Mouse (Mus musculus) cerebellum, postnatal 14 days (tissue): ENCODE data around the gene Pgr.

Experiments
- DNase-seq, 2 experiments: peaks; one replicate each; pipeline ENCODE4 v3.0.0; 2021; ENCODE audit warnings: mixed read lengths in 2 of 2

Gene Pgr

DNA sequence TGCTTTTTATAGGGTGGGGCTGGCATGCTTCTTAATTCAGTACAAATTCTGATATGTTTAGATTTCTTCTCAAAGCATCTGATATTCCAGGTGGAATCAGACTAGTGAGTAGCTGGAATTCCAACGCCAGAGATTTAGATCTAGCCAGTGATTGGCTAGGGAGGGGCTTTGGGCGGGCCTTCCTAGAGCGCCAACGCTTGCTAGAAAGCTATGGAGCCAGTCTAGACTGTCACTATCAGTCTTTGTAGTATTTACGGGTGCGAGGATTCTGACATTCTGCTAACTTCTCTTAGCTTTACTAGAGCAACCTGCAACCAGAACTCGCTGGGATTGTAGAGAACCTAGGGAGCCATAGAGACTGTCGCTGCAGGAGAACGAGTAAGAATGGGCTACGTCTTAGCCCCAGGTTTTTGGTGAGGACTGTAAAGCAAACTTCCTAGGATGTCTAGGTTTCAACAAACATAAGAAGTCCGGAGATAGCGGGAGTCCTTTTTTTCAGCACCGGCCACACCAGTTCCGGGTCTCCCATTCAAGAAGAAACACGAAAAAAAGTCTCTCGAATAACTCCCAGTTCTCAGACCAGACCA is at the start of gene Pgr:
Gene Pgr, plus strand, starts transcription at position 218 of the 587 bp plus-strand sequence.
- peak; percentile 58 to 66 for DNase-seq

- DNase-seq, result no peak
Observed at GRCm38 (mm10) chr9:8857455-8857854, 42.2 kb upstream of the Pgr start.

DNA sequence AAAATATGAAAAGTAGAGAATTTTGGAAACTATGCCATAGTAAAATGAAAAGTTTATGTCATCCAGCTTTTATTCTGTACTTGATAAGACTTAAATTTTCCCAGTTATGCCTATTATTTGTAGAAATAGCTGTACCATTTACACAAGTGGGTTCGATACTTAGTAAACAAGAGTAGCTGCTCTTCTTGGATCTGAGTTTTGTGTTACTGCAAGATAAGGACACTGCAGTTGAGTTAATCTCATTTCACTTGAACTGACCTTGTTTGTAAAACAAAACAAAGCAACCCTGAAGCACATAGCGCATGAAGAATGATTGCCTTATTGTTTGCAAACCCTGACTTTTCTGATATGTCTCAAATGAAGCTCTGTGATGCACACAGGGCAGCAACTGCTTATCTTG is 31.1 kb upstream of the Pgr start:
- no peak for DNase-seq

- no peak for DNase-seq
Observed at GRCm38 (mm10) chr9:8895205-8895604, 4.4 kb upstream of the Pgr start.

DNA sequence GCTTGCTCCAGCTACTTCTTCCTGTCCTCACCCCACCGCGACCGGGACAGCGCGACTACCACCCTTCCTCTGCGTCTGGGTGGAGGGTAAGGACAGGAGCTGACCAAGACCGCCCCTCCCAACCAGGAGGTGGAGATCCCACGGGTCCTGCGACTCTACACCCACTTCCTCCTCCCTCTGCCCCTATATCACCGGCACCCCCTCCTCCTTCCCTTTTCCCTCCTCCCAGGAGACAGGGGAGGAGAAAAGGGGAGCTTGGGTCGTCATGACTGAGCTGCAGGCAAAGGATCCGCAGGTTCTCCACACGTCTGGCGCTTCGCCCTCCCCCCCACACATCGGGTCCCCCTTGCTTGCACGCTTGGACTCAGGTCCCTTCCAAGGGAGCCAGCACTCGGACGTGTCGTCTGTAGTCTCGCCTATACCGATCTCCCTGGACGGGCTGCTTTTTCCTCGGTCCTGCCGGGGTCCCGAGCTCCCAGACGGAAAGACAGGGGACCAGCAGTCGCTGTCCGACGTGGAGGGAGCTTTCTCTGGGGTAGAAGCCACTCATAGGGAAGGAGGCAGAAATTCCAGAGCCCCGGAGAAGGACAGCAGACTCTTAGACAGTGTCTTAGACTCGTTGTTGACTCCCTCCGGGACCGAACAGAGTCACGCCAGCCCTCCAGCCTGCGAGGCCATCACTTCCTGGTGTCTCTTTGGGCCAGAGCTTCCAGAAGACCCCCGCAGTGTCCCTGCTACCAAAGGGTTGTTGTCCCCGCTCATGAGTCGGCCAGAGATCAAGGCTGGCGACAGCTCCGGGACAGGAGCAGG is 775 bp downstream of the Pgr start:
- peak; percentile 32 to 46 for DNase-seq

- DNase-seq, result peak in 1 of 2 experiments; percentile 48
Observed at GRCm38 (mm10) chr9:8901013-8901646, 1.5 kb downstream of the Pgr start.

- DNase-seq, result peak; percentile 72 to 76
Observed at GRCm38 (mm10) chr9:8901647-8902131, 2.1 kb downstream of the Pgr start.

- DNase-seq, result peak in 1 of 2 experiments; percentile 23
Observed at GRCm38 (mm10) chr9:8902277-8902676, 2.6 kb downstream of the Pgr start.

- DNase-seq, result no peak
Observed at GRCm38 (mm10) chr9:8927561-8927960, 27.9 kb downstream of the Pgr start.

DNA sequence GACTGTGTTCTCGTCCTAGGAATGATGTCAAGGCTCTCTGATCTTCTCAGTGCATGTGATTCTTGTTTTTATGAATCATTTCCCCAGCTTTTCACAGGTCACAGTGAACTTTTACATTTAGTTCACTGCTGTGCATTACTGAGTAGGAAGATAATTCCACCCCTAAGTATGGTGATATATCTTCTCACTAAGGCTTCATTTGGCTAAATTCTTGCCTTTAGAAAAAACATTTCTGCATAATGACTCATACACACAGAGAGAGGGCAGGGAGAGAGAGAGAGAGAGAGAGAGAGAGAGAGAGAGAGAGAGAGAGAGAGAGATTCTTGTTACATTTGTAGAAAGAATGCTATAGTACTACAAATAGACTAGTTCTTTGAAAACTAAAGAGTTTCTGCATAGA is 38.1 kb downstream of the Pgr start:
- DNase-seq, result no peak

- no peak for DNase-seq
Observed at GRCm38 (mm10) chr9:8953306-8953705, 53.7 kb downstream of the Pgr start.

GRCm38 (mm10) chr9:8964512-8965133 is 65.0 kb downstream of the Pgr start:
- peak; percentile 69 to 72 for DNase-seq

GRCm38 (mm10) chr9:8970240-8970639 is 70.6 kb downstream of the Pgr start:
- peak; percentile 5 to 12 for DNase-seq

DNA sequence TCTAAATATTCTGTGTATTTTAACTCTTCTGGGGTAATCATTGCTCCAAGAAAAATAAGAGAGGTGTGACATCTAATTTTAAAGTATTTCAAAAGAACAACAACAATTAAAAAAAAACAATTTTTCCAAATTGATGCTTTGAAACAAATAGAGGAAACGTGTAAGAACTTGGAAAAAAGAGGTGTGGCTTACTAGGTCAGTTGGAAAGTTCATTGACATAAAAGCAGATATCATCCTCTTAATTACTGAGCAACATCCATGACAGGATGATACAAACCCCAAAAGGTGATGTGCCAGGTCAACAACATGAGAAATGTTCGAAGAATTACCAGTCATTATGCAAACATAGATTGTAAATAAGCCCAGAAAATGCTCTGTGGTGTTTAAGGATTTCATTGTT is 71.9 kb downstream of the Pgr start, which contains the start of gene Gm16485:
Gene Gm16485, plus strand, starts transcription at position 301 of the 400 bp plus-strand sequence.
- DNase-seq, result no peak

GRCm38 (mm10) chr9:8977775-8978174 is 78.1 kb downstream of the Pgr start:
- peak in 1 of 2 experiments; percentile 10 for DNase-seq

- no peak for DNase-seq
Observed at GRCm38 (mm10) chr9:8982315-8982714, 82.7 kb downstream of the Pgr start.

DNA sequence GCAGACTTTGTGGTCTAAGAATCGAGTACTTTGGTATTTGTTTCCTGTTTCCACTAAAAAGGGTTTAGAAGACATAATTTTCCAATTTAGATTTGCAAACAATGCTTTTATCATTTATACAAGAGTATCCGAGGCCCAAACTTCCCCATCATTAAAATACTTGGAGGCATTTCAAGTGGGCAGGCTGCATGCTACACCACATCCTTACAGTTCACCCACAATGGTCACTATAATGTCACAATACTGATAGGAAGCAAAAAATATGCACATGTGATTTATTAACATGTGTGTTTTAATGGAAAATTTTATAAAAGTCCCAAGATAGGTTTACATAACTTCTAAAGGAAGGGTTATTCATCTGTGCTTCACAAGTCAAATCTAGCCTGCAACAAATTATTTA is 96.9 kb downstream of the Pgr start:
- DNase-seq, result no peak

GRCm38 (mm10) chr9:9001170-9001569 is 101.5 kb downstream of the Pgr start:
- peak in 1 of 2 experiments; percentile 4 for DNase-seq

GRCm38 (mm10) chr9:9015108-9015507 is 115.5 kb downstream of the Pgr start:
- no peak for DNase-seq
